Mouse (Mus musculus): ENCODE data around the gene Ormdl1. TPM values are rescaled to one million over a fixed set of nuclear protein-coding genes. Genes with fewer than 3 reads are reported as not detected.
"Not testable (repeated sequence)": the region's sequence is repeated elsewhere in the genome, so short reads cannot be mapped to it uniquely, and the experiment has no call there.

Gene Ormdl1
- polyA plus RNA-seq, 1 experiment from 2014 or later: 34.9 TPM

DNA sequence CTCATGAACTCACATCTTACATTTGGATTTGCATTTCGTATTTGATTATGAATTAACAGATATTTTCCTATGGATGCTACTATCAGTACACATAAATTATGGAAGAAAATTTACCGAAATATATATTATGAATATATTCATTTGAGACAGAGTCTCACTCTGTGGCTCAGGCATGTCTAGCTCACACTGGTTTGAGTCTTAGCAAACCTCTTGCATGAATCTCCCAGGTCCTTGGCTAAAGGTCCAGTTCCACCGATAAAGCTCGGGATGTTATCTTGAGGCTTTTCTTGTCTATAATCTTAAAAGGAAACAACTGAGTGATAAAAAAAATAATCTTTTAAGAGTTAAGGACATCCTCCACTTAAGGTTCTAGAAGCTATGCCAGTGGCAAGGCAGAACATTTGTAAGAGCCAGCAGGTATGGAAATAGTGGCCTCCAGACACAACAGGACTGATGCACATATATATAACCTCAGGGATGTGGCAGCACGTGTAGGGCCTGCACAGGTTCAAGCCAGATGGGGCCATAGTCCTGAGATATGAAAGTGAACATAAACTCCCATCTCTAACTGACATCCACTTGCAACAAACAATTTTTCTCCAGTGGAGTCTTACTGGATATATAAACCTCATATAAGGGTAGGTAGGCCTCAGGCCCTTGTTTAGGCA lies 28.1 kb downstream of the Ormdl1 start:
- WGBS: 92% methylated on average over 5 of the region's 5 CpGs
- Histone ChIP-seq H3K4me1 (no peaks in the 10 kb centered on the region), H3K9ac (no peak overlapping the region), H3K4me3 (no peak overlapping the region), H3K9me3 (no peaks in the 10 kb centered on the region), H3K4me2 (no peak overlapping the region), H3K27ac (no peak overlapping the region), H3K36me3 (peaks cover 7% of the 10 kb centered on the region; the same call in 1 of the 2 replicates), H3K27me3 (no peaks in the 10 kb centered on the region)
- no peak for ATAC-seq (ENCODE audit: insufficient number of reproducible peaks, low FRiP score, low TSS enrichment, low read depth)

DNA sequence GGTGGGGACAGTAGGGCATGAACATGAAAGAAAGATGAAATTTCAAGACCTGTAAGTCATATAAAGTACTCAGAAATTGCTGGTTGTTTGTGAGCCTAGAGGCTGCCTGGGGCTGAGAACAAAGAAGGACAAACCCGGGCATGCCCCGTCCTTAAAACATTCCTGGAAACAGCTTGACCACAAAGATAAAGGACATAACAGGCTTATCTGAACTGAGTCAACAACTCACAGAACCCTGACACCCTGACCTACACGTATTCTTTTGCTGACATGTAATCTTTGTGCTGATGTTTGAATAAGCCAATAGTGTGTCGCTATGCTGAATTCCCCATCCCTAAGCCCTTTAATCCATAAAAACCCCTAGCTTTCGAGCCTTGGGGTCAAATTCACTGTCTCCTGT lies 36.6 kb downstream of the Ormdl1 start:
- not testable (repeated sequence) for ATAC-seq (ENCODE audit: insufficient number of reproducible peaks, low FRiP score, low TSS enrichment, low read depth); H3K9me3 ChIP-seq; H3K4me3 ChIP-seq; H3K4me2 ChIP-seq; H3K27me3 ChIP-seq; H3K36me3 ChIP-seq; H3K4me1 ChIP-seq; H3K27ac ChIP-seq; H3K9ac ChIP-seq
- 76% methylated on average over 5 of the region's 5 CpGs for WGBS

DNA sequence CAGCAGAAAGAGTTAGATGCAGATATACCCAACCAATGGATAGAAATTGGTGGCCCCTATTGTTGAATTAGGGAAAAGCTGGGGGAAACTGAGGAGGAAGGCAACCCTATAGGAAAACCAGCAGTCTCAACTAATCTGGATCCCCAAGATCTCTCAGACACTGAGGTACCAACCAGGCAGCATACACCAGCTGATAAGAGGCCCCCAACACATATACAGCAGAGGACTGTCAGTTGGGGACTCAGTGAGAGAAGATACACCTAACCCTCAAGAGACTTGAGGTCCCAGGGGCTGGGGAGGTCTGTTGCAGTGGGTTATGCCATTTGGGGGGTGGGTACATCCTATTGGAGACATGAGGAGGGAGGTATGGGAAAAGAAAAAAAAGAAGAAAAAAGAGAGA lies 38.6 kb downstream of the Ormdl1 start:
- H3K9me3 ChIP-seq: no peaks in the 10 kb centered on the region
- ATAC-seq (ENCODE audit: insufficient number of reproducible peaks, low FRiP score, low TSS enrichment, low read depth): no peak
- no peak overlapping the region for H3K4me3 ChIP-seq
- H3K27ac ChIP-seq: no peak overlapping the region
- no peaks in the 10 kb centered on the region for H3K27me3 ChIP-seq
- no peak overlapping the region for H3K9ac ChIP-seq
- H3K4me1 ChIP-seq: no peaks in the 10 kb centered on the region
- no peak overlapping the region for H3K4me2 ChIP-seq
- peaks cover 3% of the 10 kb centered on the region for H3K36me3 ChIP-seq

DNA sequence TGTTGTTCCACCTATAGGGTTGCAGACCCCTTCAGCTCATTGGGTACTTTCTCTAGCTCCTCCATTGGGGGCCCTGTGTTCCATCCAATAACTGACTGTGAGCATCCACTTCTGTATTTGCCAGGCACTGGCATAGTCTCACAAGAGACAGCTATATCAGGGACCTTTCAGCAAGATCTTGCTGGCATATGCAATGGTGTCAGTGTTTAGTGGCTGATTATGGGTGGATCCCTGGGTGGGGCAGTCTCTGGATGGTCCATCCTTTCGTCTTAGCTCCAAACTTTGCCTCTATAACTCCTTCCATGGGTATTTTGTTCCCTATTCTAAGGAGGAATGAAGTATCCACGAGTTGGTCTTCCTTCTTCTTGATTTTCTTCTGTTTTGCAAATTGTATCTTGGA lies 40.5 kb downstream of the Ormdl1 start:
- H3K9me3 ChIP-seq; H3K4me3 ChIP-seq; H3K4me1 ChIP-seq; H3K27me3 ChIP-seq; H3K9ac ChIP-seq; H3K4me2 ChIP-seq; ATAC-seq (ENCODE audit: insufficient number of reproducible peaks, low FRiP score, low TSS enrichment, low read depth); H3K27ac ChIP-seq: not testable (repeated sequence)
- 69% methylated on average over 2 of the region's 2 CpGs for WGBS
- peaks cover 19% of the 10 kb centered on the region for H3K36me3 ChIP-seq

DNA sequence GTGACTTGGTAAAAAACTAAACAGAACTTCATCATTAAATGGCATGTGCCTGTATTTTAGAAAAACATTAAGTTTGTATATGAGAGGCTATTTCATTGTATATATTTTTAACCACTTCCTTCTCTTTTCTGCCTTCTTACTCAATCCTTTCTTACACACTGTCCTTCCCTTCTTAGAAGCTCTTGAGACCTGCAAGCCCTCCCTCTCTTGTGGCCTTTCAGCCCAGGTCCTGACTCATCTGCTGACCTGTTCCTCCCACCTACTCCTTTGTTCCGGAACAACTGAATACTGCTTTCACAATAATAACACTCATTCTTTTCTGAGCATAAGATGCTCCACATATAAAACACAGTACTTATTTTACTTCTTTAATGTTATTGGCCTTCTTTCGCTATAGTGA lies 44.2 kb downstream of the Ormdl1 start:
- Histone ChIP-seq H3K27ac (no peak overlapping the region), H3K4me1 (no peaks in the 10 kb centered on the region), H3K4me3 (no peak overlapping the region), H3K9me3 (peaks cover 4% of the 10 kb centered on the region; the same call in 1 of the 2 replicates), H3K36me3 (peaks cover 47% of the 10 kb centered on the region), H3K27me3 (no peaks in the 10 kb centered on the region), H3K9ac (no peak overlapping the region), H3K4me2 (no peak overlapping the region)
- no peak for ATAC-seq (ENCODE audit: insufficient number of reproducible peaks, low FRiP score, low TSS enrichment, low read depth)
- WGBS: 97% methylated on average over 2 of the region's 2 CpGs

DNA sequence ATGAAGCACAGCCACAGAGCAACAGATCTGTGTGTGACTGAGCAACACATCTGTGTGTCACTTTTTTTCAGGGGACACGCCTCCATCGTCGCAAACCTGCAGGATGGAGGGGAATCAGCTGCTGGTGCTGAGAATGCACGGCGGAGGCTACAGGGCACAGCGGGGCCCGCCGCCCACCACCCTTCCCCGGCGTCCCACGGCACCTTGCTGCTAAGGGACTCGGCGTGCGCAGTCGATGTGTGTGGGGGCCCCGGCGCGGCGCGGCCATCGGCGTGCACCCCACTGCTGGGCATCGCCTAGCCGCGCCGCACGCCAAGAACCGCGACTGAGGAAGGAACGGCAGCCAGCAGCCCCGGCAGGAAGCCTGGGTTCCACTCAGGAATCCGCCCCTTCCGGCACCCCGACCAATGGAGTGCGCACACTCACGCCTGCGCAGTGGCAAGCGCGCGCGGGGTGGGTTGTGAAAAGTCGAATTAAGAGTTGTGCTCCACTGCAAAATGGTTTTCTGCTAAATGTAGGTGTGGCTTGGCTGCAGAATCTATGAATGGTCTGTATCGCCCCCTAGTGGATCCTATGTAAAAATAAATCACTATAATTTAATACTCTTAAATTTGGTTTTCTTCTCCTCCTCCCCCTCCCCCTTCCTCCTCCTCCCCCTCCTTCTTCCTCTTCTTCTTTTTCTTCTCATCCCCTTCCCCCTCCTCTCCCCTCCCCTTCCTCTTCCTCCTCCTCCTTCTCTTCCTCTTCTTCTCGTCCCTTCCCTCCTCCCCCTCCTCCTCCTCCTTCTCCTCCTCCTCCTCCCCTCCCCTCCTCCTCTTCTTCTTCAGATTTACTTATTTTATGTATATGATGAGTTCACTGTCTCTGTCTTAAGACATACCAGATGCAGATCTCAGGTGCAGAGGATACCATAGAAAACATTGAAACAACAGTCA lies 55.7 kb downstream of the Ormdl1 start, which contains the start of the genes Asdurf, Gm28551 and Asnsd1:
Asdurf (minus strand) TSS at position 293 of the 935 bp plus-strand sequence.
Gm28551 (minus strand) TSS at position 341 of the 935 bp plus-strand sequence.
Asnsd1 (minus strand) TSS at position 426 of the 935 bp plus-strand sequence.
- H3K9ac ChIP-seq: peak within 1 kb of the TSS; percentile 92
- no peaks in the 10 kb centered on the region for H3K27me3 ChIP-seq
- peak; percentile 99 for ATAC-seq (ENCODE audit: insufficient number of reproducible peaks, low FRiP score, low TSS enrichment, low read depth)
- no peaks in the 10 kb centered on the region for H3K9me3 ChIP-seq
- H3K27ac ChIP-seq: peak within 1 kb of the TSS; percentile 92
- H3K36me3 ChIP-seq: peaks cover 15% of the 10 kb centered on the region
- peak within 1 kb of the TSS; percentile 44 for H3K4me2 ChIP-seq
- H3K4me3 ChIP-seq: peak within 1 kb of the TSS; percentile 88
- WGBS: under 1% methylated on average over 43 of the region's 44 CpGs
- H3K4me1 ChIP-seq: peaks cover 6% of the 10 kb centered on the region

DNA sequence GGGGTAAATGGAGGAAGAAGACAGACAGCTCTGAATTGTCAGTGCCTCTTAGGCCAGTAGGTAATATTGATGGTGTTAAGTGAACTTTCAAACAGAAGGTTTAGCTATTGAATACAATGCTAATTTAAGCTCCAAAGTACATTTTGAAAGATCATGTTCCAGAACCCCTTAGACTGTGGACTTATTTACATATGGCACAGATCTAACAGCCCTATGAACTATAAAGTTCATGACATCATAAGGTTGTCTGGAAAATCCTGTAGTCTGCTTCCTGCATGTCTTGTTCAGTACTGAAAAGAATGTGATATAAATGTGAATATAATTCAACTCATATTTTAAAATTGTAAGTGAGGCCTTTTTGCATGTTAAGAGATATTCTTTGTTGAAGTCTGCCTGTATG lies 62.1 kb downstream of the Ormdl1 start:
- H3K4me2 ChIP-seq: no peak overlapping the region
- no peak overlapping the region for H3K4me3 ChIP-seq
- H3K9ac ChIP-seq: no peak overlapping the region
- no peaks in the 10 kb centered on the region for H3K36me3 ChIP-seq
- H3K4me1 ChIP-seq: no peaks in the 10 kb centered on the region
- H3K9me3 ChIP-seq: no peaks in the 10 kb centered on the region
- no peak for ATAC-seq (ENCODE audit: insufficient number of reproducible peaks, low FRiP score, low TSS enrichment, low read depth)
- H3K27me3 ChIP-seq: no peaks in the 10 kb centered on the region
- H3K27ac ChIP-seq: no peak overlapping the region

Other genes with a start within 250 kb of the Ormdl1 start
- 9.1 and 12.7 TPM in 2 replicates for gene Mstn, start 235.5 kb upstream of the Ormdl1 start, polyA plus RNA-seq (2015; fragmentation: Nextera tagmentation; extraction: Ambion mirVana)
- gene 1700019A02Rik, start 109.5 kb upstream of the Ormdl1 start, polyA plus RNA-seq (2015; fragmentation: Nextera tagmentation; extraction: Ambion mirVana): not detected in 2 replicates
- gene Pms1, start 77 bp upstream of the Ormdl1 start, polyA plus RNA-seq (2015; fragmentation: Nextera tagmentation; extraction: Ambion mirVana): 13.9 and 16.5 TPM in 2 replicates
- not detected in 2 replicates for gene Gm28778, start within 50 bp of the Ormdl1 start, polyA plus RNA-seq (2015; fragmentation: Nextera tagmentation; extraction: Ambion mirVana)
- gene Osgepl1, start 16.5 kb downstream of the Ormdl1 start, polyA plus RNA-seq (2015; fragmentation: Nextera tagmentation; extraction: Ambion mirVana): 15.3 and 17.8 TPM in 2 replicates
- 10.5 TPM in 1 of 2 replicates, not detected in the other for gene Asdurf, start 55.5 kb downstream of the Ormdl1 start, polyA plus RNA-seq (2015; fragmentation: Nextera tagmentation; extraction: Ambion mirVana)
- gene Gm28551, start 55.6 kb downstream of the Ormdl1 start, polyA plus RNA-seq (2015; fragmentation: Nextera tagmentation; extraction: Ambion mirVana): 0.61 and 0.73 TPM in 2 replicates
- 65.3 and 68.2 TPM in 2 replicates for gene Asnsd1, start 55.7 kb downstream of the Ormdl1 start, polyA plus RNA-seq (2015; fragmentation: Nextera tagmentation; extraction: Ambion mirVana)